Mouse (Mus musculus) ovary, postnatal 36 days (tissue): ENCODE data around the gene Cadm3.

Experiments
- DNase-seq: peaks from one replicate; pipeline ENCODE4 v3.0.0; 2022; ENCODE audit warnings: low spot score, mixed read lengths

Cadm3 gene

GRCm38 (mm10) chr1:173367356-173368046 is at the start of gene Cadm3:
TSS of gene Cadm3 (minus strand) at chr1:173367695.
- DNase-seq, result peak; percentile 9

- DNase-seq, result no peak
Observed at GRCm38 (mm10) chr1:173414631-173415030, 47.1 kb upstream of the Cadm3 start.

- DNase-seq, result no peak
Observed at GRCm38 (mm10) chr1:173411863-173412262, 44.4 kb upstream of the Cadm3 start.

GRCm38 (mm10) chr1:173409066-173409465 is 41.6 kb upstream of the Cadm3 start:
- DNase-seq, result no peak

- DNase-seq, result no peak
Observed at GRCm38 (mm10) chr1:173404696-173405309, 37.3 kb upstream of the Cadm3 start.

- peak; percentile 28 for DNase-seq
Observed at GRCm38 (mm10) chr1:173398323-173398970, 31.0 kb upstream of the Cadm3 start.

GRCm38 (mm10) chr1:173391754-173392153 is 24.3 kb upstream of the Cadm3 start:
- no peak for DNase-seq

GRCm38 (mm10) chr1:173389901-173390401 is 22.5 kb upstream of the Cadm3 start:
- DNase-seq, result no peak

GRCm38 (mm10) chr1:173389431-173389830 is 21.9 kb upstream of the Cadm3 start:
- no peak for DNase-seq

GRCm38 (mm10) chr1:173381436-173381835 is 13.9 kb upstream of the Cadm3 start:
- DNase-seq, result no peak

GRCm38 (mm10) chr1:173377380-173378112 is 10.1 kb upstream of the Cadm3 start:
- peak; percentile 46 for DNase-seq

- DNase-seq, result no peak
Observed at GRCm38 (mm10) chr1:173374020-173374419, 6.5 kb upstream of the Cadm3 start.

- no peak for DNase-seq
Observed at GRCm38 (mm10) chr1:173371586-173371985, 4.1 kb upstream of the Cadm3 start.

GRCm38 (mm10) chr1:173370456-173370855 is 3.0 kb upstream of the Cadm3 start:
- no peak for DNase-seq

- no peak for DNase-seq
Observed at GRCm38 (mm10) chr1:173369611-173370010, 2.1 kb upstream of the Cadm3 start.

- DNase-seq, result no peak
Observed at GRCm38 (mm10) chr1:173366701-173367355, 667 bp downstream of the Cadm3 start.

- DNase-seq, result peak; percentile 10
Observed at GRCm38 (mm10) chr1:173365970-173366409, 1.5 kb downstream of the Cadm3 start.

- DNase-seq, result peak; percentile 38
Observed at GRCm38 (mm10) chr1:173364125-173364800, 3.2 kb downstream of the Cadm3 start.

GRCm38 (mm10) chr1:173363436-173363835 is 4.1 kb downstream of the Cadm3 start:
- DNase-seq, result no peak

- DNase-seq, result peak; percentile 49
Observed at GRCm38 (mm10) chr1:173361651-173362050, 5.8 kb downstream of the Cadm3 start.
